Mouse (Mus musculus) brown adipose tissue, adult 24 weeks (tissue): Measurements from ENCODE around the gene Wwox. TPM values are rescaled to one million over a fixed set of nuclear protein-coding genes. Genes with fewer than 3 reads are reported as not detected.

Source experiments
- H3K27ac ChIP-seq: fragments of 200-500 bp; replicated peaks from 2 replicates; pipeline ENCODE4 v1.5.1; 2012; ENCODE audit warnings: low read depth, mild to moderate bottlenecking, low read length
- H3K4me1 ChIP-seq: fragments of 200-500 bp; 2 replicates; pipeline ENCODE4 v1.6.1; 2012; ENCODE audit warnings: low read length, mixed read lengths; ENCODE audit not compliant: control insufficient read depth, insufficient read depth, insufficient read length
- H3K4me3 ChIP-seq: fragments of 200-500 bp; 2 replicates; pipeline ENCODE4 v1.5.1; 2012; ENCODE audit warnings: low read depth, mild to moderate bottlenecking, low read length, moderate library complexity; ENCODE audit not compliant: insufficient read depth
- polyA plus RNA-seq: library from polyadenylated mRNA; stranded (reverse); fragments of >200 nt; gene quantifications from 2 replicates; pipeline ENCODE4 v1.2.4, GENCODE M21; 2012; ENCODE audit not compliant: missing spikeins, insufficient read depth, insufficient read length

Wwox gene
- polyA plus RNA-seq, 1 experiment, result 11.8 TPM

GRCm38 (mm10) chr8:114882936-114883606, 443.6 kb downstream of the Wwox start:
- Histone ChIP-seq H3K27ac (no peak overlapping the region), H3K4me1 (no peaks in the 10 kb centered on the region), H3K4me3 (no peak overlapping the region)

- Histone ChIP-seq H3K4me1 (no peaks in the 10 kb centered on the region), H3K4me3 (no peak overlapping the region), H3K27ac (no peak overlapping the region)
These were observed 444.5 kb downstream of the Wwox start for GRCm38 (mm10) chr8:114883967-114884366.

- Histone ChIP-seq H3K4me3 (no peak overlapping the region), H3K4me1 (no peaks in the 10 kb centered on the region; the same call in 1 of the 2 replicates), H3K27ac (no peak overlapping the region)
These were observed 445.7 kb downstream of the Wwox start for GRCm38 (mm10) chr8:114885026-114885592.

GRCm38 (mm10) chr8:114888388-114888787, 448.9 kb downstream of the Wwox start:
- H3K4me1 ChIP-seq, result no peaks in the 10 kb centered on the region; the same call in 1 of the 2 replicates

GRCm38 (mm10) chr8:114889578-114890374, 450.3 kb downstream of the Wwox start:
- Histone ChIP-seq H3K27ac (no peak overlapping the region), H3K4me3 (no peak overlapping the region), H3K4me1 (no peaks in the 10 kb centered on the region; the same call in 1 of the 2 replicates)

More at GRCm38 (mm10) chr8:114888388-114888787, 448.9 kb downstream of the Wwox start:
- Histone ChIP-seq H3K27ac (no peak overlapping the region), H3K4me3 (no peak overlapping the region)

GRCm38 (mm10) chr8:114890478-114890877, 451.0 kb downstream of the Wwox start:
- Histone ChIP-seq H3K27ac (no peak overlapping the region), H3K4me3 (no peak overlapping the region), H3K4me1 (no peaks in the 10 kb centered on the region; the same call in 1 of the 2 replicates)

GRCm38 (mm10) chr8:114891252-114891651, 451.8 kb downstream of the Wwox start:
- Histone ChIP-seq H3K4me3 (no peak overlapping the region), H3K4me1 (no peaks in the 10 kb centered on the region; the same call in 1 of the 2 replicates)

GRCm38 (mm10) chr8:114897432-114897831, 458.0 kb downstream of the Wwox start:
- no peak overlapping the region for H3K27ac ChIP-seq
- no peak overlapping the region for H3K4me3 ChIP-seq
- no peaks in the 10 kb centered on the region for H3K4me1 ChIP-seq

More at GRCm38 (mm10) chr8:114891252-114891651, 451.8 kb downstream of the Wwox start:
- H3K27ac ChIP-seq, result no peak overlapping the region

GRCm38 (mm10) chr8:114899157-114899556, 459.7 kb downstream of the Wwox start:
- Histone ChIP-seq H3K27ac (no peak overlapping the region), H3K4me1 (no peaks in the 10 kb centered on the region), H3K4me3 (no peak overlapping the region)

GRCm38 (mm10) chr8:114902584-114902983, 463.1 kb downstream of the Wwox start:
- Histone ChIP-seq H3K27ac (no peak overlapping the region), H3K4me3 (no peak overlapping the region), H3K4me1 (no peaks in the 10 kb centered on the region)

- no peaks in the 10 kb centered on the region for H3K4me1 ChIP-seq
- no peak overlapping the region for H3K27ac ChIP-seq
- no peak overlapping the region for H3K4me3 ChIP-seq
These were observed 468.6 kb downstream of the Wwox start for GRCm38 (mm10) chr8:114908086-114908485.

- Histone ChIP-seq H3K4me3 (no peak overlapping the region), H3K4me1 (no peaks in the 10 kb centered on the region), H3K27ac (no peak overlapping the region)
These were observed 469.1 kb downstream of the Wwox start for GRCm38 (mm10) chr8:114908589-114908988.

GRCm38 (mm10) chr8:114909146-114909545, 469.7 kb downstream of the Wwox start:
- Histone ChIP-seq H3K4me3 (no peak overlapping the region), H3K4me1 (no peaks in the 10 kb centered on the region), H3K27ac (no peak overlapping the region)

GRCm38 (mm10) chr8:114911031-114911580, 471.7 kb downstream of the Wwox start:
- Histone ChIP-seq H3K4me3 (no peak overlapping the region), H3K4me1 (no peaks in the 10 kb centered on the region), H3K27ac (no peak overlapping the region)

- Histone ChIP-seq H3K4me3 (no peak overlapping the region), H3K27ac (no peak overlapping the region), H3K4me1 (no peaks in the 10 kb centered on the region; the same call in 1 of the 2 replicates)
These were observed 484.2 kb downstream of the Wwox start for GRCm38 (mm10) chr8:114923629-114924028.
